Mouse (Mus musculus): ENCODE measurements at regions not wholly inside any gene's neighbourhood (a gene's known extent, or its start where the extent isn't known, plus 50 kb on each side); places are given as distances from the start of the nearest gene placed in this dataset.

DNA sequence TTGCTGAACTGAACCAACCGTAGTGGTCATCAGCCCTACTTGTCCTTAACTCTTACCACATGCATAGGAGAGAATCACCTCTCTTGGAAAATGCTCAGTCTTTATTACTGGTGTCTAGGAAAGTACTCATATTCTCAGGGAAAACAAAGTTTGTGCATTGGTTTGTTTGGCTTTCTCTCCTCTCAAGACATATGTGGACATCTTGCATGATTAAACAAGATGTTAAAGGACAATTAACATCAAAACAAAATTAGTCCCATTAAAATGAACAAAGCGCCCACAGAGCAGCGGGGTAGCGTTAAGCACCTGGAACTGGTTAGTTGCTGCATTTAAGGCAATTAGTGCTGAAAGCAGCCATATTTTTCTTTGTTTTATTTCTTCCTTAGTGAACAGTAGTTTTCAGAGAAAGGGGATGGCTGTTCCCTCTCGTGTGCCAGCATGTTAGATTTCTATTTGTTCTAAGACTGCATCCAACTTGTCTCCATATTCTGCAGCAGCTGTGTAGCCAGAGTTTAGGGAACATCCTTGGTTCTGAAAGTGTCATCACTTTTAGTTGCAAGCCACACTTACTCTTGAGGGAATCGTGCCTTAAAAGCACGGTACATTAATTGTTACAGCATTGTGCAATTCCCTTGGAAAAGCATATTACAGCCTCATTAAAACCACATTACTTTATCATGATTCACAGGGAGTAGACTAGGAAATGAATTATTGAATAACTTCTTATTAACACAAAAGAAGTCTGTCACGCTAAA is 137.7 kb downstream of the Ube2u start:
- DNase-seq (ENCODE audit: low spot score in 2 of 2): no peak

DNA sequence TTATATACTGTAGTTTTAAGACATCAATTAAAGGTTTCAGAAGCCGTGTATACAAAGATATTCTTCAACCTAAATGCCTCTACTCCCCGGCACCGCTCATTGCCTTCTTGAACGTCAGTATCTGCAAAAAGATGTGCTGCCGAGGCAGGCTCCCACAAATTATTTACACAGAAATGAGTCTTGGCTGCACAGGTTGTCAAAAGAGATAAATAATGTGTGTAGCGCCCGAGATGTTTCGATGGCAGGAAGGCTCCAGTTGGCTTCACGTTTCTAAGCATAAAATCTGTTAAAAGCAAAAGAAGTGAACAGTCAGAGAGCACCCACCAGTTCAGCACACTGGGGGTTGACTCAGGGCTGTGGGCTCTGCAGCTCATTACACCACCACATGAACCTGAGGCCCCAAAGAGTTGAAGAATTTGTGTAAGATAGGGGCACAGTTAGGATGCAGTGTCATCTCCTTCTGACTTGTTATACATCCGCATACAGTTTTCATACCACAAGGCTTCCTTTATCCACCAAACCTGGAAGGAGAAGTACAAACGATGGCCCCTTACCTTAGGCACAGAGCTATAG is 138.4 kb downstream of the Ube2u start:
- DNase-seq (ENCODE audit: low spot score in 2 of 2): no peak

- no peak for DNase-seq (ENCODE audit: low spot score in 2 of 2)
These were observed 146.0 kb downstream of the Ube2u start for GRCm38 (mm10) chr4:100624656-100625055.

DNA sequence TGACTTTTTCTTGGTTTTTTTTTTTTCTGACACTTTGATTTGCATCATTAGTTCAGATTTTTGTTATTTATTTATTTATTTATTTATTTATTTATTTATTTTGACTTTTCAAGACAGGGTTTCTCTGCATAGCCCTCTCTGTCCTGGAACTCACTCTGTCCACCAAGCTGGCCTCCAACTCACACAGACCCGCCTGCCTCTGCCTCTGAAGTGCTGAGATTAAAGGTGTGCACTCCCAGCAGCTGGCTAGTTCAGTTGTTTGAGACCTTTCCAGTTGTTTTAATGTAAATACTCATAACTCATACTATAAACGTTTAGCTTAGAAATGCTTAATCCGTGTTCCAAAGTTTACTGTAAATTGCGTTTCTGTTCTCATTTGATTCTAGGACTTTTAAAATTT is 147.9 kb downstream of the Ube2u start:
- DNase-seq (ENCODE audit: low spot score in 2 of 2): no peak

- no peak for DNase-seq (ENCODE audit: low spot score in 2 of 2)
These were observed 142.1 kb upstream of the Cachd1 start for GRCm38 (mm10) chr4:100634388-100634787.

DNA sequence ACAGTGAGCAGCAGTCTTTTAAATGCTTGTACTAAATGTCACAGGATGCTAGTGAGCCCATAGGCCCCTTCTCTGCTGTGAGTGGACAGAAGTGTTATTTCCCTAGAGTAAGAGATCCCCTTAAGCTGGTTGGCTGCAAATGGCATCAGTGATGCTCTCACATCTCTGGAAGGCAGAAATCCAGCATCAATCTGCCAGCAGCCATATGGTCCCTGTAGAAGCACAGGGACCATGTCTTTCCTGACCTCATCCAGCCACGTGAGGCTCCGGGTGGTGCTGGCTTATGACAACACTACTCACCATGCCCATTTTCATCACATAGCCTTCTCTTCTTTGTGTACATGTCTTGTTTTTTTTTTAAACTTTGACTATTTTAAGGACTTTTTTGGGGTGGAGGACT is 138.9 kb upstream of the Cachd1 start:
- DNase-seq (ENCODE audit: low spot score in 2 of 2): no peak

- no peak for DNase-seq (ENCODE audit: low spot score in 2 of 2)
These were observed 115.3 kb upstream of the Cachd1 start for GRCm38 (mm10) chr4:100661154-100661553.

GRCm38 (mm10) chr4:100664619-100665264 is 111.7 kb upstream of the Cachd1 start:
- DNase-seq (ENCODE audit: low spot score in 2 of 2): peak; percentile 4 to 14

DNA sequence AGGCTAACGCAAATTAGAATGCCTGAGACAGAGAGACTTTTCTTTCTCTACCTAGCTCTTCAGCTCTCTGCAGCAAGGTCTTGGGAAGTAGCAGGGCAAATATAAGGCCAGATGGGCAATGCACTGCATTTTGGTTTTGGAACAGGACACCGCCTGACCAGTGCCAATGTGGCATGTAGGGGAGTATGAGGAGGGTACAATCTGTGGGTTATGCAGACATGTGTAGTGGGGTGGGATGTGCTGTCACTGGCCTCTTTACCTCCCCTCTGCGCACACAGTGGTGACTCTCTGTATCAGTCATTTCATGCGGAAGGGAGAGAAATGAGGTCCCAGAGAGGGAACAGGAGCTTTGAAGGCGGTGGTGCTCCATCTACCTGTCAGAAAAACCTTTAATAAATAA is 105.9 kb upstream of the Cachd1 start:
- DNase-seq (ENCODE audit: low spot score in 2 of 2): no peak

GRCm38 (mm10) chr4:100674916-100675315 is 101.6 kb upstream of the Cachd1 start:
- no peak for DNase-seq (ENCODE audit: low spot score in 2 of 2)

DNA sequence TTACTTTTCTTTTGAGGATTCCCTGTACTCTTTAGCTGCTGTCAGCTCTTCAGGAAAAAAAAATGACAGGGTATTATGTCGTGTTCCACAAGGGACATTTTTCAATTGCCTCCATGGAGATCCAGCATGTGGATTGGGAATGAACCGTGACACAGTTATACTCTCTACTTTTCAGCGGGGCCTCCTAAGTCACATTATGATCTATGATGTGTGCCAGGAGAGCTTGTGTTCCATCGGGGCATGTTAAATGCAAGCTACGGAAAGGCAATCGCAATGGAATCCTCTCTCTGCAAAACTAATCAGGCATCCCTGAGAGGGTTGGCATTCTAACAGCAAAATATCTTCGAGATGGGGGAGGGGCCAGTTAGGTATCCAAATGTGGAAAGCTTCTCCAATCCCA is 92.7 kb upstream of the Cachd1 start:
- DNase-seq (ENCODE audit: low spot score in 2 of 2): no peak

DNA sequence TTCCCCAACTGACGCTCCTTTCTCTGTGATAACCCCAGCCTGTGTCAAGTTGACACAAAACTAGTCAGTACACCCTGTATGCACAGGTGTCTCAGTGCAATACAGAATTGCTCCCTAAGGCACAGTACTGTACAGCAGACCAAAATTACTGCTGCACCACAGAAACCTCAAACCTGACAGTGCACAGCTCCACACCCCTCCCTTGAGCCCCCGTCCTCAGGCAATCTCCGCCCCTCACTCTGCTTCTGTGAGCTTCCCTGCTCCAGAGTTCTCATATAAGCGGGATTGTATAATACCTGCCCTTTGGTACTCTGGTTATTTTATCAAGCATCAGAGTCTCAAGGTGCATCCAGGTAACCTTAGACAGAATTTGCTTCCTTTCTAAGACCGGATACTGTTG is 76.5 kb upstream of the Cachd1 start:
- no peak for DNase-seq (ENCODE audit: low spot score in 2 of 2)

DNA sequence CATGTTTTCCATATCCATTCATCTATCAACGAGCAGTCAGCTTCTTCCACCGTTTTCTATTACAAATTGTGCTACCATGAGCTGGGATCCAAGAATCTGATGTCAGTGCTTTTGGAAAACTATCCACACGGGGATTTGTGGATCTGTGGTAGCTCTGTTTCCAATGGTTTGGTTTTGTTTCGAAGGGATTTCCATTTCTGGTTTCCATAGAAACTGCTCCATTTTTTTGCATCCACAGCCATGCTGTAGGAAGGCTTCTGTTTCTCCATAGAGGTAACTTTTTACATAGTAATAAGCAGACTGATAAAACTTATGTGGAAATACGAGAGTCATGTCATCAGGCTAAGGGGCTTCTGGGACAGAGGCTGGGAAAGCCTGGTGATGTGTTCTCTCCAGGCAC is 76.1 kb upstream of the Cachd1 start:
- no peak for DNase-seq (ENCODE audit: low spot score in 2 of 2)

DNA sequence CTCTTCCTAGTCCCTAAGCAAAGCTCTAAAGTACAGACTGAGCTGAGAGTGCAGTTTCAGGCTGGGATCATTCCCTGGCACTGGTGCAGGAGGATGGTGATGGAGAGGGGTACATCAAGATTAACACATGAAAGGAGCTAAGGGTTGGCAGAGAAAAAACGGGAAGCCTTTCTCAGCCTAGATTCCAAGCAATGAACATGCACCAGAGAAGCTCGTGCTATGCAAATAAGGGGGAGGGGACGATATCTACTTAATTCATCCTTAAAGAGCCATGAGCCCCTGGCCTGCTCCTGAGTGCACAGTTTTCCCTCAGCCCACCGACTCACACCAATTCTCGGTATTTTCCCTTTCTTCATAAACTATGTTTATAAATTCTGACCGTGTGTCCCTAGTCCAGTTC is 70.5 kb upstream of the Cachd1 start:
- no peak for DNase-seq (ENCODE audit: low spot score in 2 of 2)

GRCm38 (mm10) chr4:100707125-100707524 is 69.3 kb upstream of the Cachd1 start:
- no peak for DNase-seq (ENCODE audit: low spot score in 2 of 2)

DNA sequence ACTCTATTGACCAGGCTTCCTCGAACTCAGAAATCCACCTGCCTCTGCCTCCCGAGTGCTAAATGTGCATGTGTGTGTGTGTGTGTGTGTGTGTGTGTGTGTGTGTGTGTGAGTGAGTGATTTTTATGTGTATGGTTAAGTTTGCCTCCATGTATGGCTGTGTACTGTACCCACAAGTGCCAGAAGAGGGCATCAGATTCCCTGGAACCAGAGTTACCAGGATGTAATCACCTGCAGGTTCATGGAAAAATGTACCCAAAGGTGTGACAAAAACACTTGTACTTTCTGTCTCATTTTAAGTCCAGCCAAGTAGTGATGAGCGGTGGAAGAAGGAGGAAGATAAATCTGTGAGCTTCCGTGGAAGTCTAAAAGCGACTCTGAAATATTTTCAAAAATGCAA is 68.2 kb upstream of the Cachd1 start:
- DNase-seq (ENCODE audit: low spot score in 2 of 2): no peak

- no peak for DNase-seq (ENCODE audit: low spot score in 2 of 2)
These were observed 62.2 kb upstream of the Cachd1 start for GRCm38 (mm10) chr4:100714240-100714639.

- DNase-seq (ENCODE audit: low spot score in 2 of 2): no peak
These were observed 58.9 kb upstream of the Cachd1 start for GRCm38 (mm10) chr4:100717601-100718000.

GRCm38 (mm10) chr4:100722532-100722931 is 53.9 kb upstream of the Cachd1 start:
- DNase-seq (ENCODE audit: low spot score in 2 of 2): peak; percentile 18 to 45

DNA sequence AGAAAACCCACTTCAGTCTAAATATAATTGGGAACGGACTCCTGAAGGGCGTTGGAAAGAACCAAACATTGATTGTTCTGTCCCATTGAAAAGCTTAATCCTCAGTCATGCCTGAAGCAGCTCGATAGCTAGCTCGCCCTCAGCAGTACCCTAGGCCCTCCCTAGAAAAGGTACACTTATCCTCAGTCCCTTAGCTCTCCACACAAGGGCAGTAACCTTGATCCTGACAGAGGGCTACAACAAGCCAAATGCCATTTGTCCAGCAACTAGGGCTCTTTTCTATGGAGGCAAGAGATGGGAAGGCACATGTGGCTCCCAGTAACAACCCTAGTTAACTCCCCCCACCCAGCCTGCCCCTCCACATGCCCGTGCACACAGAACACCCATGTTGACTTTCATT is 53.4 kb upstream of the Cachd1 start:
- DNase-seq (ENCODE audit: low spot score in 2 of 2): no peak

DNA sequence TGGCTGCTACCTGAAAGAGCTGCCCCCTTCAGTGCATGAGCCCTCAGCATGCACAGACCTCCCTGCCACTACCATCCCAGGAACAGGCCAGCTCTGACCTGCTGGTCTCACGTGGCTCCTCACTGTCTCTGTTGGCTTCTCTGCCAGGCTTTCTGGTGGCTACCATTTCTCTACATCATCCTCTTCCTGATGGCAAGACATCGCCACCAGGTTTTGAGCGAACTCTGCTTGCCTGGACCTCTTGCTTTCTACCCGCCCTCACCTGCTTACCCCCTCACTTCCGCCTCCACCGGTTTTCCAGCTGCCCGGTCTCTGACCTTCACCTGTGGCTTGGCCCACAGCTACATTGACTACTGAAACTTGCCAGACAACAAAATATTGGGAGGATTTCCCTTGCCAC is 50.7 kb upstream of the Cachd1 start:
- DNase-seq (ENCODE audit: low spot score in 2 of 2): no peak

- DNase-seq (ENCODE audit: low spot score in 2 of 2): no peak
These were observed 50.0 kb upstream of the Cachd1 start for GRCm38 (mm10) chr4:100726496-100726895.
